In the genomic region with DNA sequence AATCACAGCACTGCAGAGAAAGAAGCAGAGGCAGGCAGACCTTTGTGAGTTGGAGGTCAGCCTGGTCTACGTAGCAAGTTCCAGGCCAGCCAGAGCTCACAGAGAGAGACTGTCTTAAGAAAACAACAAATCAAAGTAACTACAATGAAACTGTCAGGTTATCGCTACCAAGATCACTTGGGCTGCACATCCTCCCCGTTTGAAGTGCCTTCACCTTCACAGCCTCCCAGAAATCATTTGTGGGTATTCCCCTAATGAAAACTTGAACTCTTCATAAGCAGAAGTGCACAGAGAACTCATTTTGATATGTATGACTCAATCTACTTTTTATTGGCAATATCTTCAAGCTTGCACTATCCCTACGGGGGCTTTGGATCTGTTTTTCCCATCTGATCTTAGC, we compare ENCODE assay signal across 17 mouse cellular contexts. TPM values are rescaled to one million over a fixed set of nuclear protein-coding genes. Genes with fewer than 3 reads are reported as not detected.
DNase-seq lines count a peak whose midpoint lies in the region; ATAC-seq and TF ChIP-seq lines count a peak whose summit lies in the region.
"Had no signal": no experiment of that assay in that cellular context is flagged by ENCODE, and none has a peak within 500 bp of the region (broad histone marks: within the 10 kb centered on the region; RNA-seq: fewer than 3 reads in every experiment).

No protein-coding gene starts in this region.

- no peak overlapping the region for H3K4me3 ChIP-seq in midbrain, embryonic 11.5 days (ENCODE audit: low read depth, low read length)
- H3K4me3 ChIP-seq in midbrain, postnatal 0 days (ENCODE audit: low read depth, low read length) = no peak overlapping the region
- H3K4me3 ChIP-seq in CH12.LX (replicated peaks in 1 of 3; ENCODE audit: low read depth in 2 of 3, low read length in 2 of 3, poor library complexity in 1 of 3) = no peak overlapping the region
- H3K4me3 ChIP-seq in intestine, postnatal 0 days (ENCODE audit: low read depth, low read length) = no peak overlapping the region
- H3K4me3 ChIP-seq: embryonic facial prominence, embryonic 13.5 days; heart, embryonic 12.5 days; hindbrain, embryonic 10.5 days; hindbrain, embryonic 15.5 days had no signal

- TF ChIP-seq EP300 in CH12.LX (IDR thresholded peaks at IDR 0.05; ENCODE audit: low read length) = no peak

- 46% methylated on average over 4 of the region's 4 CpGs for WGBS in midbrain, embryonic 11.5 days
- 61% methylated on average over 4 of the region's 4 CpGs for WGBS in midbrain, postnatal 0 days
- WGBS in intestine, postnatal 0 days = 72% methylated on average over 4 of the region's 4 CpGs

- peak; percentile 77 for DNase-seq in midbrain, embryonic 11.5 days (ENCODE audit: low spot score, missing footprints)
- DNase-seq in midbrain, postnatal 0 days (ENCODE audit: low spot score) = no peak
- DNase-seq in CH12.LX (ENCODE audit: extremely low read depth) = peak; percentile 33
- DNase-seq in induced T-regulatory cell, adult 2 months (ENCODE audit: low read depth) = peak; percentile 70
- no peak for DNase-seq in thymus, postnatal 10 days (ENCODE audit: low spot score in 2 of 2)
- DNase-seq: adrenal gland, postnatal 10 days; cerebellum, adult 11-12 months; cerebellum, postnatal 36 days; gastrocnemius, postnatal 10 days; kidney, adult 18-20 months had no signal

- in situ Hi-C loops in CH12.LX (cut with MboI; ENCODE audit: low pct_ligation_motif_present, low pct_unique_long_range_greater_than_20kb, low sequenced_read_pairs) = loop anchor here (10.0 kb wide), 1 partner anchor 138 kb away; no protein-coding TSS in a partner anchor

- H3K9ac ChIP-seq in midbrain, embryonic 11.5 days (ENCODE audit: low read length) = no peak overlapping the region
- no peak overlapping the region for H3K9ac ChIP-seq in midbrain, postnatal 0 days (replicated peaks; ENCODE audit: low read length, poor library complexity, severe bottlenecking)
- H3K9ac ChIP-seq in CH12.LX (ENCODE audit: insufficient read depth, low read depth) = no peak overlapping the region
- no peak overlapping the region for H3K9ac ChIP-seq in intestine, postnatal 0 days (ENCODE audit: low read depth, low read length)
- H3K9ac ChIP-seq: embryonic facial prominence, embryonic 13.5 days; heart, embryonic 12.5 days; hindbrain, embryonic 15.5 days had no signal

- peaks cover 13% of the 10 kb centered on the region for H3K4me1 ChIP-seq in midbrain, embryonic 11.5 days (ENCODE audit: control insufficient read depth, insufficient read depth, low read length)
- H3K4me1 ChIP-seq in midbrain, postnatal 0 days (ENCODE audit: insufficient read depth, low read length) = no peaks in the 10 kb centered on the region
- H3K4me1 ChIP-seq in CH12.LX (ENCODE audit: control insufficient read depth in 1 of 2, insufficient read depth in 2 of 2) = peaks cover 0 to 49% of the 10 kb centered on the region in 2 experiments; a peak in 3 of 4 replicates
- H3K4me1 ChIP-seq in intestine, postnatal 0 days (replicated peaks; ENCODE audit: control insufficient read depth, insufficient read depth, low read length) = peaks cover 8% of the 10 kb centered on the region

- no peaks in the 10 kb centered on the region for H3K27me3 ChIP-seq in midbrain, embryonic 11.5 days (ENCODE audit: control insufficient read depth, insufficient read depth, low read length)
- no peaks in the 10 kb centered on the region for H3K27me3 ChIP-seq in midbrain, postnatal 0 days (ENCODE audit: insufficient read depth, low read length)
- H3K27me3 ChIP-seq in CH12.LX (replicated peaks) = no peaks in the 10 kb centered on the region
- no peaks in the 10 kb centered on the region for H3K27me3 ChIP-seq in intestine, postnatal 0 days (replicated peaks; ENCODE audit: control insufficient read depth, insufficient read depth, low read length)
- H3K27me3 ChIP-seq: embryonic facial prominence, embryonic 13.5 days; heart, embryonic 12.5 days; hindbrain, embryonic 15.5 days had no signal

- no peaks in the 10 kb centered on the region for H3K36me3 ChIP-seq in midbrain, embryonic 11.5 days (ENCODE audit: control insufficient read depth, insufficient read depth, low read length)
- H3K36me3 ChIP-seq in midbrain, postnatal 0 days (ENCODE audit: insufficient read depth, low read length) = no peaks in the 10 kb centered on the region
- H3K36me3 ChIP-seq in CH12.LX (replicated peaks in 1 of 2; ENCODE audit: control insufficient read depth in 1 of 2, insufficient read depth in 1 of 2, low read length in 1 of 2) = peaks cover 0 to 3% of the 10 kb centered on the region in 2 experiments
- no peaks in the 10 kb centered on the region for H3K36me3 ChIP-seq in intestine, postnatal 0 days (ENCODE audit: control insufficient read depth, insufficient read depth)
- H3K36me3 ChIP-seq: hindbrain, embryonic 10.5 days; hindbrain, embryonic 15.5 days had no signal

- no peak overlapping the region for H3K27ac ChIP-seq in midbrain, embryonic 11.5 days (ENCODE audit: low read depth, low read length)
- H3K27ac ChIP-seq in midbrain, postnatal 0 days (ENCODE audit: low read depth, low read length) = no peak overlapping the region
- H3K27ac ChIP-seq in CH12.LX (ENCODE audit: insufficient read depth, low read depth) = no peak overlapping the region
- no peak overlapping the region for H3K27ac ChIP-seq in intestine, postnatal 0 days (ENCODE audit: low read depth, low read length)
- H3K27ac ChIP-seq: embryonic facial prominence, embryonic 13.5 days; hindbrain, embryonic 10.5 days; hindbrain, embryonic 15.5 days had no signal

- TF ChIP-seq CTCF in midbrain, postnatal 0 days (IDR thresholded peaks at IDR 0.05) = no peak
- no peak for TF ChIP-seq CTCF in CH12.LX (conservative IDR thresholded peaks at IDR 0.05 in 1 of 2, IDR thresholded peaks at IDR 0.05 in 1 of 2; ENCODE audit: low read depth in 2 of 2, low read length in 2 of 2)
- TF ChIP-seq CTCF in intestine, postnatal 0 days (IDR thresholded peaks at IDR 0.05; ENCODE audit: low read depth) = no peak

- dilution Hi-C loops in CH12.LX (cut with MboI; ENCODE audit: extremely low pct_ligation_motif_present, extremely low pct_unique_long_range_greater_than_20kb, low sequenced_read_pairs) = no loop called here

- TF ChIP-seq POLR2A in CH12.LX (IDR thresholded peaks at IDR 0.05; ENCODE audit: low read depth, low read length) = no peak

- H3K9me3 ChIP-seq in midbrain, embryonic 11.5 days (ENCODE audit: control insufficient read depth, low read length) = no peaks in the 10 kb centered on the region
- no peaks in the 10 kb centered on the region for H3K9me3 ChIP-seq in midbrain, postnatal 0 days (ENCODE audit: low read length)
- H3K9me3 ChIP-seq in CH12.LX (replicated peaks; ENCODE audit: low read length) = no peaks in the 10 kb centered on the region
- no peaks in the 10 kb centered on the region for H3K9me3 ChIP-seq in intestine, postnatal 0 days (ENCODE audit: control insufficient read depth)
- H3K9me3 ChIP-seq: embryonic facial prominence, embryonic 13.5 days; heart, embryonic 12.5 days; hindbrain, embryonic 10.5 days; hindbrain, embryonic 15.5 days had no signal

- no peak overlapping the region for H3K4me2 ChIP-seq in midbrain, embryonic 11.5 days
- H3K4me2 ChIP-seq in midbrain, postnatal 0 days (ENCODE audit: low read depth, low read length, poor library complexity, severe bottlenecking) = no peak overlapping the region
- H3K4me2 ChIP-seq in CH12.LX (ENCODE audit: insufficient read depth, low read depth, poor library complexity, severe bottlenecking) = no peak overlapping the region
- no peak overlapping the region for H3K4me2 ChIP-seq in intestine, postnatal 0 days (replicated peaks; ENCODE audit: low read depth)
- H3K4me2 ChIP-seq: embryonic facial prominence, embryonic 13.5 days; heart, embryonic 12.5 days; hindbrain, embryonic 15.5 days had no signal

- peaks cover 54% of the 10 kb centered on the region for H3K79me2 ChIP-seq in CH12.LX (replicated peaks; ENCODE audit: control insufficient read depth, extremely low read depth, insufficient read depth, poor library complexity, severe bottlenecking)

- ATAC-seq in midbrain, embryonic 11.5 days (ENCODE audit: low FRiP score) = no peak
- ATAC-seq in midbrain, postnatal 0 days (ENCODE audit: low FRiP score) = no peak
- no peak for ATAC-seq in intestine, postnatal 0 days
- ATAC-seq in monocyte, adult 5-6 weeks (replicated peaks; ENCODE audit: insufficient number of reproducible peaks, low FRiP score, low TSS enrichment, poor library complexity, severe bottlenecking) = no peak
- ATAC-seq: forebrain, embryonic 14.5 days had no signal

- TF ChIP-seq RAD21 in CH12.LX (IDR thresholded peaks at IDR 0.05; ENCODE audit: low read depth, low read length) = no peak

TF ChIP-seq in CH12.LX, 34 proteins besides CTCF, POLR2A, EP300 and RAD21:
- TF ChIP-seq IRF4 (IDR thresholded peaks at IDR 0.05; ENCODE audit: low read depth, low read length) (no peak), ZNF384 (IDR thresholded peaks at IDR 0.05; ENCODE audit: low read depth, low read length) (no peak), E2F4 (IDR thresholded peaks at IDR 0.05; ENCODE audit: insufficient replicate concordance, low read depth, low read length) (no peak), CHD2 (IDR thresholded peaks at IDR 0.05; ENCODE audit: low read length) (no peak), ELF1 (IDR thresholded peaks at IDR 0.05; ENCODE audit: low read depth, low read length) (no peak), NELFE (IDR thresholded peaks at IDR 0.05; ENCODE audit: low read depth, low read length) (no peak), BHLHE40 (IDR thresholded peaks at IDR 0.05; ENCODE audit: low read depth, low read length) (no peak), ZC3H11A (IDR thresholded peaks at IDR 0.05; ENCODE audit: low read depth, low read length) (no peak), GABPA (IDR thresholded peaks at IDR 0.05; ENCODE audit: insufficient replicate concordance, low read depth, low read length) (no peak), PAX5 (IDR thresholded peaks at IDR 0.05; ENCODE audit: low read length) (no peak), POLR2AphosphoS2 (IDR thresholded peaks at IDR 0.05; ENCODE audit: low read depth, low read length) (no peak), USF2 (conservative IDR thresholded peaks at IDR 0.05; ENCODE audit: low read depth, low read length) (no peak)

RNA-seq across cellular contexts. Expression of a gene that starts 10.6 kb away (rescaled TPM):
- polyA plus RNA-seq in midbrain, embryonic 11.5 days (2014; fragmentation: Nextera tagmentation; extraction: Ambion mirVana) = 73.3 and 74.5 TPM in 2 replicates
- 37.2 and 38.5 TPM in 2 replicates for total RNA-seq in midbrain, postnatal 0 days (2014; rRNA removed)
- 50.5 and 50.9 TPM in 2 replicates for polyA plus RNA-seq in midbrain, postnatal 0 days (2015; fragmentation: Nextera tagmentation; extraction: Ambion mirVana)
- 8.0 and 9.0 TPM in 2 replicates for total RNA-seq in CH12.LX (2012; rRNA removed)
- 11.4 and 11.9 TPM in 2 replicates for total RNA-seq in CH12.LX (2014; rRNA removed)
- 18.1 and 22.7 TPM in 2 replicates for polyA plus RNA-seq in CH12.LX (2012; ENCODE audit: insufficient read length, low read depth)
- 22.0 and 22.7 TPM in 2 replicates for polyA plus RNA-seq in intestine, postnatal 0 days (2015; fragmentation: Nextera tagmentation; extraction: Ambion mirVana)
- total RNA-seq in monocyte, adult 5-6 weeks (2017) = 43.1 to 75.7 TPM (median 52.9 TPM) in 3 replicates

Comparison
In these comparisons a context has a peak if more than half of its experiments do, and no peak if none do; other contexts are left out.
1. DNase-seq: peak in midbrain, embryonic 11.5 days (single experiment), CH12.LX (single experiment) and induced T-regulatory cell, adult 2 months (single experiment); none in midbrain, postnatal 0 days (single experiment) and thymus, postnatal 10 days (0 of 2).